Mouse (Mus musculus): ENCODE measurements around the gene Gm11116.
"Not testable (repeated sequence)": the region's sequence is repeated elsewhere in the genome, so short reads cannot be mapped to it uniquely, and the experiment has no call there.

The Gm11116 gene

DNA sequence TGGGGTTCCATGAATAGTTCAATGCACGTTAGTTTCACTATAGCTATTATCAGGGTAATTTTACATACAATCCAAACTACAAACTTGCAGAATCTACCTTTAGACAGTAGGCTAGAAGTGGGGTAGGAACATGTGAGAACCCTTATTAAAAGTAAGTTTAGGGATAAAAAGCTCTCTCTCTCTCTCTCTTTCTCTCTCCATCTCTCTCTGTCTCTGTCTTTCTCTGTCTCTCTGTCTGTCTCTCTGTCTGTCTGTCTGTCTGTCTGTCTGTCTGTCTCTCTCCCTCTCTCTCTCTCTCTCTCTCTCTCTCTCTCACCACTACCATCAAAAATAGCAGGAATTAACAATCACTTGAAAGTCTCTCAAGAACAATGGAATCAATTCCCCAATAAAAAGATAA is at the start of gene Gm11116:
Gene Gm11116, minus strand, starts transcription at position 101 of the 400 bp plus-strand sequence.
- in situ Hi-C loops (cut with MboI; ENCODE audit: unreplicated experiment in 2 of 2), result no loop called here

GRCm38 (mm10) chr5:88153999-88154398 is 42.7 kb upstream of the Gm11116 start, which contains the start of gene Gm11115:
TSS of gene Gm11115 (minus strand) at chr5:88154099.
- in situ Hi-C loops (cut with MboI; ENCODE audit: unreplicated experiment in 2 of 2), result no loop called here

- in situ Hi-C loops (cut with MboI; ENCODE audit: unreplicated experiment in 2 of 2), result not testable (repeated sequence)
Measured at GRCm38 (mm10) chr5:88086256-88086655, 25.1 kb downstream of the Gm11116 start, which contains the start of gene Smr2. TSS of gene Smr2 (plus strand) at chr5:88086556.
